Mouse (Mus musculus): Measurements from ENCODE around the gene Fgf5. TPM values are rescaled to one million over a fixed set of nuclear protein-coding genes. Genes with fewer than 3 reads are reported as not detected.

Fgf5 gene
- total and polyA plus RNA-seq, 3 experiments: not detected

DNA sequence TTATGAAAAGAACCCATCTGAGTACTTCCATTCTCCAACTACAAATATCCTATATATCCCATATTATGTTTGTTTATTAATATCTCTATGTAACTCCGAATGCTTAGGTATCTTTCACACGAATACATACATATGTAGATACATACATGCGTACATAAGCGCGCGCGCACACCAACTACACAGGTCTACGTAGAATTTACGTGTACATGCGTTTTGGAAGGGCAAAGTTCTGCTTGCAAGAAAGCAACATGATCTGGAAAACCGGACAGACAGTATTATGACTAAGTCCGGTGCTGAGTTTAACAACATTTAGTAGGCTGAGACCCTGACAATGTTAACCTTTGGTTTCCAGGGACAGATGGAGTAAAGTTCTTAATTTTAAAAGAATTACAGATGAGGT lies 1.2 kb downstream of the Fgf5 start:
- no peak for ATAC-seq (ENCODE audit: extremely low read depth, insufficient number of reproducible peaks, low FRiP score, poor library complexity, severe bottlenecking)
- no peaks in the 10 kb centered on the region; the same call in 1 of the 2 replicates for H3K27me3 ChIP-seq (ENCODE audit: insufficient read depth, low read length)
- no peaks in the 10 kb centered on the region for H3K4me1 ChIP-seq (ENCODE audit: insufficient read depth, low read depth, low read length)
- DNase-seq (ENCODE audit: low spot score): no peak
- TF ChIP-seq TAL1 (conservative IDR thresholded peaks at IDR 0.05; ENCODE audit: low read depth, low read length) (no peak), GATA1 (IDR thresholded peaks at IDR 0.05; ENCODE audit: borderline replicate concordance, low read length) (no peak), POLR2AphosphoS5 (IDR thresholded peaks at IDR 0.05; ENCODE audit: insufficient replicate concordance, low read depth, low read length) (no peak), GATA2 (IDR thresholded peaks at IDR 0.05; ENCODE audit: borderline replicate concordance, low read depth, low read length) (no peak), CTCF (IDR thresholded peaks at IDR 0.05; ENCODE audit: low read depth, low read length) (no peak)
- peaks cover 41% of the 10 kb centered on the region for H3K9me3 ChIP-seq (replicated peaks)
- no peaks in the 10 kb centered on the region for H3K36me3 ChIP-seq (replicated peaks)
- no peak overlapping the region for H3K4me3 ChIP-seq (ENCODE audit: low read depth, low read length)

DNA sequence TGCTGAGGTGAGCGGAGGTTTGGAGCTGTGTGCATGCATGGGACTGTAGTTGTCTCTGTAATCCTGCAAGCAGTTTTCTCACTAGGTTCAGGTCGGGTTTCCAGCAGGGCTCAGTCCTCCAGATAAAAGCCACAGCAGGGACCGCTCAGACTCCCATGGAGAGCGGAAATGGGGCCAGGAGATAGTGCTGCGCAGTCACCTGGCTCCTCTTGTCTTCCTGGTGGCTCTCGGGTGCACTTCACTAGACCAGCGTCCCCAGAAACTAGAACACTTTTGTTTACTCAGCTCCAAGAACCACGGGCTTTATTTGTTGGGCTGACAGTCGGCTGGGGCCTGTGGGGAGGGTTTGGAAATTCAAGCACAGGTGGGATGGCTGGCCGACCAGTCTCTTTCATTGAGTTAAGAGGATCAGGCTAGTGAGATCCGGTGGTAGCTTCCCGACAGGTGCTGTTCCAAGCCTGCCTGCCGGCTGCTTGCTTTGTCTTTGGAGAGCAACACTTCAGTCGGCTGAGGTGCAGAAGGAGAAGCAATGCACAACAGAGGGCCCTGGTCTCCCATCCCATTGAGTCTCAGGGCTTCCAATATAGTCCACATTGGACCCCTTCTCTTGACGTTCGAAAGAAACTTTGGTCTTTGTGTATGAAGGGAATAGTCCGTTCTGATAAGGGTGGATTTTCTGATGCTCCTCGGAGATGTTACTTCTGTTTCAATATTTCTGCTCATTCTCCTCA lies 1.9 kb downstream of the Fgf5 start:
- H3K4me1 ChIP-seq (ENCODE audit: insufficient read depth, low read depth, low read length): no peaks in the 10 kb centered on the region
- H3K27me3 ChIP-seq (ENCODE audit: insufficient read depth, low read length): no peaks in the 10 kb centered on the region; the same call in 1 of the 2 replicates
- H3K4me3 ChIP-seq (ENCODE audit: low read depth, low read length): no peak overlapping the region
- TF ChIP-seq POLR2AphosphoS5 (IDR thresholded peaks at IDR 0.05; ENCODE audit: insufficient replicate concordance, low read depth, low read length) (no peak), GATA2 (IDR thresholded peaks at IDR 0.05; ENCODE audit: borderline replicate concordance, low read depth, low read length) (no peak), CTCF (IDR thresholded peaks at IDR 0.05; ENCODE audit: low read depth, low read length) (no peak), TAL1 (conservative IDR thresholded peaks at IDR 0.05; ENCODE audit: low read depth, low read length) (no peak), GATA1 (IDR thresholded peaks at IDR 0.05; ENCODE audit: borderline replicate concordance, low read length) (no peak)
- ATAC-seq (ENCODE audit: extremely low read depth, insufficient number of reproducible peaks, low FRiP score, poor library complexity, severe bottlenecking) (no peak), DNase-seq (ENCODE audit: low spot score) (no peak)
- peaks cover 36% of the 10 kb centered on the region for H3K9me3 ChIP-seq (replicated peaks)
- H3K36me3 ChIP-seq (replicated peaks): no peaks in the 10 kb centered on the region

DNA sequence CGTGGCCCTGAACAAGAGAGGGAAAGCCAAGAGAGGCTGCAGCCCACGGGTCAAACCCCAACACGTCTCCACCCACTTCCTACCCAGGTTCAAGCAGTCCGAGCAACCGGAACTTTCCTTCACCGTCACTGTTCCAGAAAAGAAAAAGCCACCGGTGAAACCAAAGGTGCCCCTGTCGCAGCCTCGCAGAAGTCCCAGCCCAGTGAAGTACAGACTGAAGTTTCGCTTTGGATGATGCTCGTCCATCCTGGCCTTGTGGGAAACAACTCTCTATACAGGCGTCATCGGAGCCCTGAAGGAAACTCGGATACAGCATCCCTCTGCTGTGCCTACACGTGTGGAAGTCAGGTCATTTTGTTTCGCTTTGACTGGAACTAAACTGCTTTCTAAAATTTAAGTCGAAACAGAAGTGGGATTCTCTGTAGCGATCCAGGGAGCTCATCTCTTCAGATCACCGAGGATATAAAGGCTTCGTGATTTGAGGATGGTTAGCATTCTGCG lies 21.4 kb downstream of the Fgf5 start:
- no peak for DNase-seq (ENCODE audit: low spot score)
- Histone ChIP-seq H3K27me3 (ENCODE audit: insufficient read depth, low read length) (no peaks in the 10 kb centered on the region), H3K4me1 (ENCODE audit: insufficient read depth, low read depth, low read length) (no peaks in the 10 kb centered on the region), H3K9me3 (replicated peaks) (peaks cover 14% of the 10 kb centered on the region), H3K36me3 (replicated peaks) (no peaks in the 10 kb centered on the region), H3K4me3 (ENCODE audit: low read depth, low read length) (no peak overlapping the region)
- ATAC-seq (ENCODE audit: extremely low read depth, insufficient number of reproducible peaks, low FRiP score, poor library complexity, severe bottlenecking): no peak
- no peak for TF ChIP-seq CTCF (IDR thresholded peaks at IDR 0.05; ENCODE audit: low read depth, low read length)
- TF ChIP-seq GATA1 (IDR thresholded peaks at IDR 0.05; ENCODE audit: borderline replicate concordance, low read length): no peak
- no peak for TF ChIP-seq POLR2AphosphoS5 (IDR thresholded peaks at IDR 0.05; ENCODE audit: insufficient replicate concordance, low read depth, low read length)
- TF ChIP-seq TAL1 (conservative IDR thresholded peaks at IDR 0.05; ENCODE audit: low read depth, low read length): no peak

GRCm38 (mm10) chr5:98281993-98282392 lies 28.0 kb downstream of the Fgf5 start:
- Histone ChIP-seq H3K9me3 (replicated peaks) (peaks cover 35% of the 10 kb centered on the region), H3K4me3 (ENCODE audit: low read depth, low read length) (no peak overlapping the region), H3K36me3 (replicated peaks) (no peaks in the 10 kb centered on the region), H3K27me3 (ENCODE audit: insufficient read depth, low read length) (no peaks in the 10 kb centered on the region), H3K4me1 (ENCODE audit: insufficient read depth, low read depth, low read length) (no peaks in the 10 kb centered on the region)
- TF ChIP-seq CTCF (IDR thresholded peaks at IDR 0.05; ENCODE audit: low read depth, low read length): no peak
- no peak for TF ChIP-seq POLR2AphosphoS5 (IDR thresholded peaks at IDR 0.05; ENCODE audit: insufficient replicate concordance, low read depth, low read length)
- TF ChIP-seq GATA1 (IDR thresholded peaks at IDR 0.05; ENCODE audit: borderline replicate concordance, low read length): no peak
- no peak for TF ChIP-seq TAL1 (conservative IDR thresholded peaks at IDR 0.05; ENCODE audit: low read depth, low read length)
- no peak for TF ChIP-seq GATA2 (IDR thresholded peaks at IDR 0.05; ENCODE audit: borderline replicate concordance, low read depth, low read length)
- DNase-seq (ENCODE audit: low spot score) (no peak), ATAC-seq (ENCODE audit: extremely low read depth, insufficient number of reproducible peaks, low FRiP score, poor library complexity, severe bottlenecking) (no peak)

GRCm38 (mm10) chr5:98283696-98284478 lies 29.9 kb downstream of the Fgf5 start:
- Histone ChIP-seq H3K36me3 (replicated peaks) (no peaks in the 10 kb centered on the region), H3K27me3 (ENCODE audit: insufficient read depth, low read length) (no peaks in the 10 kb centered on the region), H3K9me3 (replicated peaks) (peaks cover 36% of the 10 kb centered on the region), H3K4me1 (ENCODE audit: insufficient read depth, low read depth, low read length) (no peaks in the 10 kb centered on the region), H3K4me3 (ENCODE audit: low read depth, low read length) (no peak overlapping the region)
- no peak for TF ChIP-seq CTCF (IDR thresholded peaks at IDR 0.05; ENCODE audit: low read depth, low read length)
- no peak for TF ChIP-seq POLR2AphosphoS5 (IDR thresholded peaks at IDR 0.05; ENCODE audit: insufficient replicate concordance, low read depth, low read length)
- TF ChIP-seq TAL1 (conservative IDR thresholded peaks at IDR 0.05; ENCODE audit: low read depth, low read length): no peak
- TF ChIP-seq GATA1 (IDR thresholded peaks at IDR 0.05; ENCODE audit: borderline replicate concordance, low read length): no peak
- no peak for TF ChIP-seq GATA2 (IDR thresholded peaks at IDR 0.05; ENCODE audit: borderline replicate concordance, low read depth, low read length)
- DNase-seq (ENCODE audit: low spot score) (no peak), ATAC-seq (ENCODE audit: extremely low read depth, insufficient number of reproducible peaks, low FRiP score, poor library complexity, severe bottlenecking) (no peak)

DNA sequence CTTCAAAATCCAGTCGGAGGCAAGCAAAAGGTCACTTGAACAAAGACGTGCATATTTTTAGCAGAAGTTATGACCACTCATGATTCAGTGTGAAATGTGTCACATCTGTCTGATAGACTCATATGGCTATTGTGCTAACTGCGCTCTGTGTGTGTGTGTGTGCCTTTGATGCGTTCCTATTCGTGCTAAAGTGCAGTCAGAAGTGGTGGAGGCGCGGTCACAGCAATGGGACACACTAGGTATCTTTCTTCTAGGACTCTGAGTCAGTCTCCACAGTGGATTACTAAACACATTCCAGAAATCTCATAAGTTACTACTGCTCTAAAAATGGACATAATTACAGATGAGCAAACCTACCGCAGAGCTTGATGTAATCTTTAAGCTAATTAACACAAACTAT lies 36.7 kb downstream of the Fgf5 start:
- Histone ChIP-seq H3K4me3 (ENCODE audit: low read depth, low read length) (no peak overlapping the region), H3K27me3 (ENCODE audit: insufficient read depth, low read length) (no peaks in the 10 kb centered on the region), H3K36me3 (replicated peaks) (no peaks in the 10 kb centered on the region), H3K9me3 (replicated peaks) (peaks cover 33% of the 10 kb centered on the region), H3K4me1 (ENCODE audit: insufficient read depth, low read depth, low read length) (no peaks in the 10 kb centered on the region)
- no peak for DNase-seq (ENCODE audit: low spot score)
- no peak for ATAC-seq (ENCODE audit: extremely low read depth, insufficient number of reproducible peaks, low FRiP score, poor library complexity, severe bottlenecking)
- TF ChIP-seq GATA1 (IDR thresholded peaks at IDR 0.05; ENCODE audit: borderline replicate concordance, low read length) (no peak), CTCF (IDR thresholded peaks at IDR 0.05; ENCODE audit: low read depth, low read length) (no peak), GATA2 (IDR thresholded peaks at IDR 0.05; ENCODE audit: borderline replicate concordance, low read depth, low read length) (no peak), TAL1 (conservative IDR thresholded peaks at IDR 0.05; ENCODE audit: low read depth, low read length) (no peak), POLR2AphosphoS5 (IDR thresholded peaks at IDR 0.05; ENCODE audit: insufficient replicate concordance, low read depth, low read length) (no peak)

Measured in G1E (cell line).